In genomic region chr16:21496799-21497198, GRCm38 (mm10) we compare ENCODE assay signal across 22 mouse cellular contexts.
DNase-seq lines count a peak whose midpoint lies in the region; ATAC-seq lines count a peak whose summit lies in the region.
"Had no signal": no experiment of that assay in that cellular context is flagged by ENCODE, and none has a peak within 500 bp of the region (broad histone marks: within the 10 kb centered on the region; RNA-seq: fewer than 3 reads in every experiment).

No protein-coding gene starts in this region.

- ATAC-seq in heart, embryonic 12.5 days (ENCODE audit: insufficient number of reproducible peaks, low FRiP score), result no peak
- no peak for ATAC-seq in heart, embryonic 16.5 days (replicated peaks; ENCODE audit: extremely low read depth, insufficient read depth, low FRiP score)
- 0 out of 2 replicates have a peak, but pooled peaks have one; percentile 54 for ATAC-seq in liver, embryonic 12.5 days
- ATAC-seq in liver, embryonic 15.5 days (ENCODE audit: insufficient read depth), result peak; percentile 54; the same call in 1 of the 2 replicates
- ATAC-seq in granulocyte monocyte progenitor cell, adult 5-6 weeks (replicated peaks; ENCODE audit: poor library complexity, severe bottlenecking), result no peak
- ATAC-seq: activated CD4-positive, CD25-positive, alpha-beta regulatory T cell, adult 4 months; forebrain, embryonic 13.5 days; forebrain, postnatal 0 days; intestine, embryonic 16.5 days; Patski had no signal

- peak overlapping the region; percentile 58; the same call in 1 of the 2 replicates for H3K27ac ChIP-seq in heart, embryonic 12.5 days (ENCODE audit: poor library complexity, severe bottlenecking)
- peak overlapping the region; percentile 70 for H3K27ac ChIP-seq in heart, embryonic 16.5 days (ENCODE audit: low read length)
- H3K27ac ChIP-seq in liver, embryonic 12.5 days, result no peak overlapping the region
- no peak overlapping the region for H3K27ac ChIP-seq in liver, embryonic 15.5 days (replicated peaks)
- H3K27ac ChIP-seq: embryonic facial prominence, embryonic 10.5 days; forebrain, embryonic 13.5 days; hindbrain, embryonic 15.5 days had no signal

- no peak for DNase-seq in heart, postnatal 25 days (ENCODE audit: low spot score)
- no peak for DNase-seq in heart, postnatal 4 days
- DNase-seq in urinary bladder, postnatal 36 days (ENCODE audit: low spot score in 2 of 2), result no peak
- DNase-seq: adrenal gland, postnatal 14 days; cerebellum, adult 11-12 months; cerebellum, adult 9-11 months; cerebellum, postnatal 36 days; forebrain, postnatal 0 days; gastrocnemius, postnatal 14 days; kidney, adult 8-10 months had no signal

- WGBS in heart, embryonic 12.5 days, result 50% methylated on average over 9 of the region's 9 CpGs
- WGBS in heart, embryonic 16.5 days, result 48% methylated on average over 9 of the region's 9 CpGs
- WGBS in liver, embryonic 12.5 days (ENCODE audit: insufficient replicate concordance), result 75% methylated on average over 9 of the region's 9 CpGs
- WGBS in liver, embryonic 15.5 days (ENCODE audit: insufficient replicate concordance), result 63% methylated on average over 9 of the region's 9 CpGs

- peaks cover 14% of the 10 kb centered on the region for H3K36me3 ChIP-seq in heart, embryonic 12.5 days
- peaks cover 6% of the 10 kb centered on the region for H3K36me3 ChIP-seq in heart, embryonic 16.5 days (ENCODE audit: control insufficient read depth, insufficient read depth)
- peaks cover 14% of the 10 kb centered on the region for H3K36me3 ChIP-seq in liver, embryonic 12.5 days
- H3K36me3 ChIP-seq in liver, embryonic 15.5 days (replicated peaks), result no peaks in the 10 kb centered on the region

- H3K9me3 ChIP-seq in heart, embryonic 12.5 days (replicated peaks), result no peaks in the 10 kb centered on the region
- no peaks in the 10 kb centered on the region for H3K9me3 ChIP-seq in heart, embryonic 16.5 days (replicated peaks; ENCODE audit: control insufficient read depth, low read length)
- H3K9me3 ChIP-seq in liver, embryonic 12.5 days (replicated peaks), result no peaks in the 10 kb centered on the region
- no peaks in the 10 kb centered on the region for H3K9me3 ChIP-seq in liver, embryonic 15.5 days (replicated peaks)
- H3K9me3 ChIP-seq: embryonic facial prominence, embryonic 10.5 days; forebrain, embryonic 13.5 days; hindbrain, embryonic 15.5 days had no signal

- H3K4me2 ChIP-seq in heart, embryonic 12.5 days, result 0 out of 2 replicates have a peak overlapping the region, but pooled peaks have one; percentile 9
- no peak overlapping the region for H3K4me2 ChIP-seq in heart, embryonic 16.5 days (ENCODE audit: low read depth, low read length)
- H3K4me2 ChIP-seq in liver, embryonic 12.5 days, result no peak overlapping the region
- no peak overlapping the region for H3K4me2 ChIP-seq in liver, embryonic 15.5 days
- H3K4me2 ChIP-seq: forebrain, embryonic 13.5 days; hindbrain, embryonic 15.5 days had no signal

- no peaks in the 10 kb centered on the region for H3K27me3 ChIP-seq in heart, embryonic 12.5 days (replicated peaks)
- H3K27me3 ChIP-seq in heart, embryonic 16.5 days (ENCODE audit: control insufficient read depth, insufficient read depth, low read length), result no peaks in the 10 kb centered on the region
- no peaks in the 10 kb centered on the region for H3K27me3 ChIP-seq in liver, embryonic 12.5 days (replicated peaks)
- H3K27me3 ChIP-seq in liver, embryonic 15.5 days, result no peaks in the 10 kb centered on the region
- H3K27me3 ChIP-seq: CH12.LX; forebrain, embryonic 13.5 days; hindbrain, embryonic 15.5 days; Patski had no signal

- H3K4me1 ChIP-seq in heart, embryonic 12.5 days (replicated peaks), result peaks cover 29% of the 10 kb centered on the region
- H3K4me1 ChIP-seq in heart, embryonic 16.5 days (ENCODE audit: control insufficient read depth, insufficient read depth, low read length), result peaks cover 20% of the 10 kb centered on the region
- H3K4me1 ChIP-seq in liver, embryonic 12.5 days, result no peaks in the 10 kb centered on the region
- no peaks in the 10 kb centered on the region for H3K4me1 ChIP-seq in liver, embryonic 15.5 days (replicated peaks)

- intact Hi-C loops in heart, postnatal 25 days (cut with DNase I), result loop anchor here (5.0 kb wide), 1 partner anchor 36 kb away; no protein-coding TSS in a partner anchor

- no peak overlapping the region for H3K4me3 ChIP-seq in heart, embryonic 12.5 days
- no peak overlapping the region for H3K4me3 ChIP-seq in heart, embryonic 16.5 days (ENCODE audit: low read length)
- no peak overlapping the region for H3K4me3 ChIP-seq in liver, embryonic 12.5 days
- H3K4me3 ChIP-seq in liver, embryonic 15.5 days (replicated peaks), result no peak overlapping the region
- H3K4me3 ChIP-seq: embryonic facial prominence, embryonic 10.5 days; forebrain, embryonic 13.5 days; hindbrain, embryonic 15.5 days had no signal

- peak overlapping the region; percentile 28; the same call in 1 of the 2 replicates for H3K9ac ChIP-seq in heart, embryonic 12.5 days
- H3K9ac ChIP-seq in heart, embryonic 16.5 days (ENCODE audit: low read length), result peak overlapping the region; percentile 8; the same call in 1 of the 2 replicates
- no peak overlapping the region for H3K9ac ChIP-seq in liver, embryonic 12.5 days
- H3K9ac ChIP-seq in liver, embryonic 15.5 days, result no peak overlapping the region
- H3K9ac ChIP-seq: forebrain, embryonic 13.5 days; forebrain, postnatal 0 days; hindbrain, embryonic 15.5 days had no signal

Comparison
In these comparisons a context has a peak if more than half of its experiments do, and no peak if none do; other contexts are left out.
1. ATAC-seq: peak in liver, embryonic 12.5 days (single experiment) and liver, embryonic 15.5 days (single experiment); none in heart, embryonic 12.5 days (single experiment), heart, embryonic 16.5 days (single experiment) and granulocyte monocyte progenitor cell, adult 5-6 weeks (single experiment).
2. H3K27ac ChIP-seq: peak in heart, embryonic 12.5 days (single experiment) and heart, embryonic 16.5 days (single experiment); none in liver, embryonic 12.5 days (single experiment) and liver, embryonic 15.5 days (single experiment).
3. H3K9ac ChIP-seq: peak in heart, embryonic 12.5 days (single experiment) and heart, embryonic 16.5 days (single experiment); none in liver, embryonic 12.5 days (single experiment) and liver, embryonic 15.5 days (single experiment).